Comparison of ENCODE assay signal across 7 mouse cellular contexts in the genomic region with DNA sequence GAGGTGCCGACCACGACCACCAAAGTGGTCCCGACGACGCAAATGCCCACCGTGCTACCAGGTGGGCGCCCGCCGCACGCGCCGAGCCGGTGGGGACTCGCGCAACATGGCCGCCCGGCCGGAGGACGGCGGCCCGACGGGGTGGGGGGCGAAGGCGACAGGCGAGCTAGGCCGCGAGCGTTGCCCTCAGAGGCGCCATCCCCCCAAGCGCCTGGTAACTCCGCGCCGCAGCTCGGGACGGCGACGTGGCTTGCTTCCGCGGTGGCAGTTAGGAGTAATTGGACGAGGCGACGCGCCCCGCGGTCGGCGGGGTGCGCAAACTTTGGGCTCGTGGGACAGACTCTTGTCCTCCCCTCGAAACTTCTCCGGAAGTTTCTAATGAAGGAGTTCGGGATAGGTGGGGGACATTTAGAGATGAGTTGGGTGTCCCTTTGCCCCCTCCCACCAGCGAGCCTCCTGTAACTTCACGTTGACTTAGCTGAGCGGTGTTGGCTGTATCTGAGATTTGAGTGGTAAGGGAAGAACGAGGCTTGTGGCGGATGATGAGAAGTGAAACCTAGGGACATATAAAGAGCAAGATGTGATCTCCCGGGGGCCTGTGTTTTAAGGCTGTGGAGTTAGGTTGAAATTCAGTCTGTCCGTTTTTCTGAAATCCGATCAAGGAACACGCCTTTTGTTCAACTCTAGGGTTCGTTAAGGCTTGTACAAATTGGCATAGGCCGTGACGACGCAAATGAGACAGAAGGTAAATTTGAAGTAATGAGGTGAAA. TPM values are rescaled to one million over a fixed set of nuclear protein-coding genes. Genes with fewer than 3 reads are reported as not detected.
DNase-seq lines count a peak whose midpoint lies in the region; ATAC-seq and TF ChIP-seq lines count a peak whose summit lies in the region.

No protein-coding gene starts in this region.

- under 1% methylated on average over 59 of the region's 65 CpGs for WGBS in forebrain, embryonic 14.5 days
- WGBS in hindbrain, embryonic 13.5 days: under 1% methylated on average over 65 of the region's 65 CpGs

- H3K4me2 ChIP-seq in forebrain, embryonic 14.5 days (ENCODE audit: low read length): peak overlapping the region; percentile 83
- H3K4me2 ChIP-seq in hindbrain, embryonic 13.5 days: peak overlapping the region; percentile 86

- no peaks in the 10 kb centered on the region; the same call in 1 of the 2 replicates for H3K27me3 ChIP-seq in G1E (ENCODE audit: insufficient read depth, low read length)
- no peaks in the 10 kb centered on the region for H3K27me3 ChIP-seq in forebrain, embryonic 14.5 days (replicated peaks; ENCODE audit: control insufficient read depth, insufficient read depth, low read length)
- no peaks in the 10 kb centered on the region for H3K27me3 ChIP-seq in hindbrain, embryonic 13.5 days

- no peak for ATAC-seq in G1E (ENCODE audit: extremely low read depth, insufficient number of reproducible peaks, low FRiP score, poor library complexity, severe bottlenecking)
- ATAC-seq in forebrain, embryonic 14.5 days: peak; percentile 59
- ATAC-seq in hindbrain, embryonic 13.5 days (ENCODE audit: low FRiP score): peak; percentile 74

- H3K9ac ChIP-seq in forebrain, embryonic 14.5 days (ENCODE audit: low read length): peak overlapping the region; percentile 92
- peak overlapping the region; percentile 89 for H3K9ac ChIP-seq in hindbrain, embryonic 13.5 days

- DNase-seq in G1E (ENCODE audit: low spot score): peak; percentile 42
- DNase-seq in adrenal gland, postnatal 25 days: peak; percentile 62
- peak; percentile 51 for DNase-seq in forebrain, embryonic 14.5 days (ENCODE audit: low spot score)
- peak; percentile 38 to 45 for DNase-seq in layer of hippocampus, postnatal 36 days
- peak; percentile 45 for DNase-seq in lung, postnatal 25 days (ENCODE audit: low spot score)
- DNase-seq in spleen, adult 12 weeks (ENCODE audit: low spot score): peak; percentile 57

- peaks cover 34% of the 10 kb centered on the region for H3K4me1 ChIP-seq in G1E (ENCODE audit: insufficient read depth, low read depth, low read length)
- H3K4me1 ChIP-seq in forebrain, embryonic 14.5 days (ENCODE audit: control insufficient read depth, insufficient read depth, low read length): peaks cover 18% of the 10 kb centered on the region
- H3K4me1 ChIP-seq in hindbrain, embryonic 13.5 days (replicated peaks): peaks cover 28% of the 10 kb centered on the region

- peak overlapping the region; percentile 96 for H3K4me3 ChIP-seq in G1E (ENCODE audit: low read depth, low read length)
- peak overlapping the region; percentile 95 for H3K4me3 ChIP-seq in forebrain, embryonic 14.5 days (ENCODE audit: low read depth, low read length)
- H3K4me3 ChIP-seq in hindbrain, embryonic 13.5 days: peak overlapping the region; percentile 94

- H3K36me3 ChIP-seq in G1E (replicated peaks): peaks cover 23% of the 10 kb centered on the region
- H3K36me3 ChIP-seq in forebrain, embryonic 14.5 days (ENCODE audit: control insufficient read depth, insufficient read depth, low read length): peaks cover 17% of the 10 kb centered on the region
- peaks cover 4% of the 10 kb centered on the region; the same call in 1 of the 2 replicates for H3K36me3 ChIP-seq in hindbrain, embryonic 13.5 days

- peak overlapping the region; percentile 97 for H3K27ac ChIP-seq in forebrain, embryonic 14.5 days (ENCODE audit: low read depth, low read length)
- H3K27ac ChIP-seq in hindbrain, embryonic 13.5 days: peak overlapping the region; percentile 98

- no peaks in the 10 kb centered on the region for H3K9me3 ChIP-seq in G1E (replicated peaks)
- H3K9me3 ChIP-seq in forebrain, embryonic 14.5 days (replicated peaks; ENCODE audit: control insufficient read depth, low read length): no peaks in the 10 kb centered on the region
- no peaks in the 10 kb centered on the region for H3K9me3 ChIP-seq in hindbrain, embryonic 13.5 days

- no peak for TF ChIP-seq CTCF in G1E (IDR thresholded peaks at IDR 0.05; ENCODE audit: low read depth, low read length)

RNA-seq across cellular contexts. Expression of a gene that starts 0.6 kb away (rescaled TPM):
- 127 and 140 TPM in 2 replicates for total RNA-seq in G1E (2014; fragmentation: Nextera tagmentation)
- total RNA-seq in G1E (2017): 90.8 and 106 TPM in 2 replicates
- polyA plus RNA-seq in G1E (2012): 156 and 183 TPM in 2 replicates
- 213 and 238 TPM in 2 replicates for total RNA-seq in adrenal gland, postnatal 25 days (2021)
- 84.8 and 89.1 TPM in 2 replicates for polyA plus RNA-seq in forebrain, embryonic 14.5 days (2014; fragmentation: Nextera tagmentation; extraction: Ambion mirVana)
- 55.9 and 62.1 TPM in 2 replicates for polyA plus RNA-seq in hindbrain, embryonic 13.5 days (2015; fragmentation: Nextera tagmentation; extraction: Ambion mirVana)
- total RNA-seq in layer of hippocampus, postnatal 36 days (2021): 10 to 100 TPM; 61.5 to 63.0 TPM

RNA-seq across cellular contexts. Expression of a gene that starts 29.6 kb away (rescaled TPM):
- not detected in 2 replicates for total RNA-seq in G1E (2014; fragmentation: Nextera tagmentation)
- 0.16 and 0.29 TPM in 2 replicates for total RNA-seq in G1E (2017)
- 0.12 and 0.14 TPM in 2 replicates for polyA plus RNA-seq in G1E (2012)
- total RNA-seq in adrenal gland, postnatal 25 days (2021): 1.7 TPM in 1 of 2 replicates, not detected in the other
- polyA plus RNA-seq in forebrain, embryonic 14.5 days (2014; fragmentation: Nextera tagmentation; extraction: Ambion mirVana): 2.0 and 2.7 TPM in 2 replicates
- 2.7 and 4.6 TPM in 2 replicates for polyA plus RNA-seq in hindbrain, embryonic 13.5 days (2015; fragmentation: Nextera tagmentation; extraction: Ambion mirVana)
- 1 to 10 TPM; 6.4 to 8.6 TPM for total RNA-seq in layer of hippocampus, postnatal 36 days (2021)

RNA-seq across cellular contexts. Expression of a gene that starts 29.7 kb away (rescaled TPM):
- total RNA-seq in G1E (2014; fragmentation: Nextera tagmentation) (12.6 and 13.6 TPM in 2 replicates), G1E (2017) (6.6 and 9.1 TPM in 2 replicates)
- polyA plus RNA-seq in G1E (2012): 12.2 and 12.9 TPM in 2 replicates
- total RNA-seq in adrenal gland, postnatal 25 days (2021): 27.2 and 36.3 TPM in 2 replicates
- 37.0 and 40.7 TPM in 2 replicates for polyA plus RNA-seq in forebrain, embryonic 14.5 days (2014; fragmentation: Nextera tagmentation; extraction: Ambion mirVana)
- polyA plus RNA-seq in hindbrain, embryonic 13.5 days (2015; fragmentation: Nextera tagmentation; extraction: Ambion mirVana): 31.6 and 39.4 TPM in 2 replicates
- 10 to 100 TPM; 21.2 to 23.2 TPM for total RNA-seq in layer of hippocampus, postnatal 36 days (2021)

RNA-seq across cellular contexts. Expression of a gene that starts 43.7 kb away (rescaled TPM):
- total RNA-seq in G1E (2014; fragmentation: Nextera tagmentation) (29.6 and 34.6 TPM in 2 replicates), G1E (2017) (24.9 and 26.7 TPM in 2 replicates)
- polyA plus RNA-seq in G1E (2012): 38.7 and 48.6 TPM in 2 replicates
- total RNA-seq in adrenal gland, postnatal 25 days (2021): 10.4 and 11.8 TPM in 2 replicates
- 24.9 and 30.5 TPM in 2 replicates for polyA plus RNA-seq in forebrain, embryonic 14.5 days (2014; fragmentation: Nextera tagmentation; extraction: Ambion mirVana)
- polyA plus RNA-seq in hindbrain, embryonic 13.5 days (2015; fragmentation: Nextera tagmentation; extraction: Ambion mirVana): 27.9 and 29.6 TPM in 2 replicates
- 10 to 100 TPM; 14.7 to 16.6 TPM for total RNA-seq in layer of hippocampus, postnatal 36 days (2021)
